Mouse (Mus musculus) megakaryocyte, embryonic 14.5 days (primary cell): ENCODE measurements around the gene Cftr. TPM values are rescaled to one million over a fixed set of nuclear protein-coding genes. Genes with fewer than 3 reads are reported as not detected.

Experiments used
- H3K27me3 ChIP-seq: replicated peaks from 2 replicates; pipeline ENCODE3; 2012; ENCODE audit warnings: inconsistent platforms
- H3K36me3 ChIP-seq: replicated peaks from 2 replicates; pipeline ENCODE3; 2012; ENCODE audit warnings: low read length, inconsistent platforms, mixed read lengths
- H3K4me1 ChIP-seq: 2 replicates; pipeline ENCODE4 v1.6.1; 2012; ENCODE audit warnings: inconsistent platforms
- H3K4me3 ChIP-seq: replicated peaks from 2 replicates; pipeline ENCODE3; 2012; ENCODE audit warnings: moderate library complexity, mild to moderate bottlenecking, inconsistent platforms
- H3K9me3 ChIP-seq: 2 replicates; pipeline ENCODE4 v1.6.1; 2012; ENCODE audit warnings: inconsistent platforms
- FLI1 ChIP-seq: IDR thresholded peaks from 2 replicates; pipeline ENCODE4 v1.6.1; 2012; ENCODE audit warnings: low read length, inconsistent platforms, mixed read lengths
- GATA1 ChIP-seq: IDR thresholded peaks from 3 replicates; pipeline ENCODE4 v1.6.1; 2012; ENCODE audit warnings: mixed read lengths, low read length, inconsistent platforms, borderline replicate concordance
- polyA plus RNA-seq: library from polyadenylated mRNA; stranded (reverse); fragments of >175 nt; gene quantifications from 2 replicates; pipeline ENCODE4 v1.2.3, GENCODE M21; 2012; ENCODE audit warnings: low replicate concordance; ENCODE audit not compliant: insufficient read depth

The Cftr gene
- polyA plus RNA-seq, 1 experiment = not detected

GRCm38 (mm10) chr6:18220691-18221090, 50.2 kb downstream of the Cftr start:
- Histone ChIP-seq H3K4me1 (no peaks in the 10 kb centered on the region), H3K27me3 (no peaks in the 10 kb centered on the region), H3K36me3 (no peaks in the 10 kb centered on the region), H3K4me3 (no peak overlapping the region), H3K9me3 (no peaks in the 10 kb centered on the region)
- TF ChIP-seq GATA1 = no peak
- TF ChIP-seq FLI1 = no peak

GRCm38 (mm10) chr6:18223206-18223605, 52.7 kb downstream of the Cftr start:
- no peak overlapping the region for H3K4me3 ChIP-seq
- H3K36me3 ChIP-seq = no peaks in the 10 kb centered on the region
- H3K9me3 ChIP-seq = no peaks in the 10 kb centered on the region
- H3K27me3 ChIP-seq = no peaks in the 10 kb centered on the region
- H3K4me1 ChIP-seq = no peaks in the 10 kb centered on the region
- TF ChIP-seq GATA1 = no peak
- no peak for TF ChIP-seq FLI1

GRCm38 (mm10) chr6:18225157-18225556, 54.7 kb downstream of the Cftr start:
- Histone ChIP-seq H3K9me3 (no peaks in the 10 kb centered on the region), H3K4me1 (no peaks in the 10 kb centered on the region), H3K4me3 (no peak overlapping the region), H3K36me3 (no peaks in the 10 kb centered on the region), H3K27me3 (no peaks in the 10 kb centered on the region)
- no peak for TF ChIP-seq FLI1
- no peak for TF ChIP-seq GATA1

- TF ChIP-seq FLI1 (no peak), GATA1 (no peak)
- H3K27me3 ChIP-seq = no peaks in the 10 kb centered on the region
- H3K9me3 ChIP-seq = no peaks in the 10 kb centered on the region
- H3K4me1 ChIP-seq = no peaks in the 10 kb centered on the region
- H3K36me3 ChIP-seq = no peaks in the 10 kb centered on the region
- no peak overlapping the region for H3K4me3 ChIP-seq
These were observed 76.0 kb downstream of the Cftr start for GRCm38 (mm10) chr6:18246495-18246894.

GRCm38 (mm10) chr6:18247891-18248463, 77.5 kb downstream of the Cftr start:
- no peak overlapping the region for H3K4me3 ChIP-seq
- no peaks in the 10 kb centered on the region for H3K4me1 ChIP-seq
- H3K9me3 ChIP-seq = no peaks in the 10 kb centered on the region
- H3K36me3 ChIP-seq = no peaks in the 10 kb centered on the region
- TF ChIP-seq FLI1 (no peak), GATA1 (no peak)
- no peaks in the 10 kb centered on the region for H3K27me3 ChIP-seq

GRCm38 (mm10) chr6:18248464-18248863, 78.0 kb downstream of the Cftr start:
- Histone ChIP-seq H3K4me1 (no peaks in the 10 kb centered on the region), H3K9me3 (no peaks in the 10 kb centered on the region), H3K27me3 (no peaks in the 10 kb centered on the region), H3K36me3 (no peaks in the 10 kb centered on the region), H3K4me3 (no peak overlapping the region)
- TF ChIP-seq GATA1 (no peak), FLI1 (no peak)

GRCm38 (mm10) chr6:18254586-18254985, 84.1 kb downstream of the Cftr start:
- Histone ChIP-seq H3K4me1 (no peaks in the 10 kb centered on the region), H3K4me3 (no peak overlapping the region), H3K27me3 (no peaks in the 10 kb centered on the region), H3K9me3 (no peaks in the 10 kb centered on the region), H3K36me3 (no peaks in the 10 kb centered on the region)
- TF ChIP-seq GATA1 (no peak), FLI1 (no peak)

GRCm38 (mm10) chr6:18270983-18271382, 100.5 kb downstream of the Cftr start:
- H3K4me1 ChIP-seq = no peaks in the 10 kb centered on the region
- no peak overlapping the region for H3K4me3 ChIP-seq
- no peaks in the 10 kb centered on the region for H3K27me3 ChIP-seq
- H3K36me3 ChIP-seq = no peaks in the 10 kb centered on the region
- H3K9me3 ChIP-seq = no peaks in the 10 kb centered on the region
- TF ChIP-seq GATA1 = no peak
- no peak for TF ChIP-seq FLI1

- Histone ChIP-seq H3K36me3 (no peaks in the 10 kb centered on the region), H3K4me3 (no peak overlapping the region), H3K27me3 (no peaks in the 10 kb centered on the region), H3K9me3 (no peaks in the 10 kb centered on the region), H3K4me1 (no peaks in the 10 kb centered on the region)
- TF ChIP-seq FLI1 (no peak), GATA1 (no peak)
These were observed 130.3 kb downstream of the Cftr start for GRCm38 (mm10) chr6:18300781-18301180.

GRCm38 (mm10) chr6:18302105-18302504, 131.6 kb downstream of the Cftr start:
- no peaks in the 10 kb centered on the region for H3K27me3 ChIP-seq
- TF ChIP-seq GATA1 = no peak
- TF ChIP-seq FLI1 = no peak
- H3K4me1 ChIP-seq = no peaks in the 10 kb centered on the region
- H3K4me3 ChIP-seq = no peak overlapping the region
- no peaks in the 10 kb centered on the region for H3K36me3 ChIP-seq
- no peaks in the 10 kb centered on the region for H3K9me3 ChIP-seq

- Histone ChIP-seq H3K4me1 (no peaks in the 10 kb centered on the region), H3K27me3 (no peaks in the 10 kb centered on the region), H3K9me3 (no peaks in the 10 kb centered on the region), H3K4me3 (no peak overlapping the region), H3K36me3 (no peaks in the 10 kb centered on the region)
- no peak for TF ChIP-seq GATA1
- no peak for TF ChIP-seq FLI1
These were observed 132.7 kb downstream of the Cftr start for GRCm38 (mm10) chr6:18303228-18303627.
